Mouse (Mus musculus): ENCODE measurements at regions not wholly inside any gene's neighbourhood (a gene's known extent, or its start where the extent isn't known, plus 50 kb on each side); places are given as distances from the start of the nearest gene placed in this dataset.
A peak's percentile ranks its signal among the peaks of the same experiment; 100 is the strongest.
"Not testable (repeated sequence)": the region's sequence is repeated elsewhere in the genome, so short reads cannot be mapped to it uniquely, and the experiment has no call there.

DNA sequence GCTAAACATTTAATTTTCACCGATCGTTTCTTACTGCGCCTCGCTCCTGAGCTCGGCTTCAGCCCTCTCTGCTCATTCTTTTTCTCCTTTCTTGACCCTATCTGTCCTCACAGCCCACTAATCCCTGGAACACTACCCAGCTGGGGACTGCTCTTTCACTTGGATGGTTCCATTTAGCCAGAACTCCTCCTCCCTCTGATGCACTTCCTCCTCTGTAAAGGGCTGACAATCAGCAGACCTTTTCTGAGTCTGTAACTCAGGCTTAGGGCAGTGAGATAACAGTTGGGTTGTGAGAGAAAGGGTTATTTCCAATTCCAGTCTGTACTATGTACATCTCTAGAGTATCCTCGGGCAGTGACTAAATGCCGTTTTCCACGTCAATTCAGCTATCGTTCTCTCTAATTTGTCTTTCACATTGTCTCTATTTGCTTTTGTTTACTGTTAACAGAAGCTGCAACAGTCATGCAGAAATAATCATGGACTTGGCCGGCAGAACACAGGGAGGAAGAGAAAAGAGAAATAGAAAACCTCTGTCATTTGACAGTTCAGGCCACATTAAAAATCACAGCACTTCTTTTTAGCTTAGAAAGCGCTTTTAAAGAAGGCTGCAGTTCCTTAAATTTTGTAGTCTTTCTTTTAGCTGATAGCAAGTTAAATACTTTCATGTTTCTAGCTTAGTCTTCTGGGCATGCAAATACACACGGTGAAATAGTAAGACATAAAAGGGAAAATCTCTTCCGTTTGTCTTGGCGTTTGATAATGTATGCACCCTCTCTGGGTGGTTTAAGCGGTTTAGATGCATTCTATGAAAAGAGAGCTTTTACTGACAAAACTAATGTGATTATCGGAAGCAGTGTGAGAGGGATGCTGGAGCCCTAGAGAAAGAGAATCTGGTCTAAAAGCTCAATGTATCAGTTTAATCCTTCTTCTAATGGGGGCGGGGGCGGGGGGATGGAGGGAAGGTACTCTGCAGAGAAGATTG, 94.7 kb upstream of the Fam181b start:
- peak overlapping the region; percentile 66 for H3K27ac ChIP-seq (ENCODE audit: low read length)
- no peaks in the 10 kb centered on the region for H3K36me3 ChIP-seq (ENCODE audit: control insufficient read depth, insufficient read depth, low read length)
- no peaks in the 10 kb centered on the region for H3K9me3 ChIP-seq (replicated peaks; ENCODE audit: control insufficient read depth, low read length, poor library complexity, severe bottlenecking)
- H3K4me3 ChIP-seq (ENCODE audit: low read depth, low read length) = peak overlapping the region; percentile 26
- ATAC-seq = peak; percentile 93
- no peaks in the 10 kb centered on the region for H3K27me3 ChIP-seq (ENCODE audit: control insufficient read depth, insufficient read depth, low read depth, low read length)
- H3K4me1 ChIP-seq (ENCODE audit: control insufficient read depth, insufficient read depth, low read length) = peaks cover 6% of the 10 kb centered on the region; the same call in 1 of the 2 replicates
- WGBS = 5% methylated on average over 18 of the region's 18 CpGs
- H3K4me2 ChIP-seq (ENCODE audit: low read length) = peak overlapping the region; percentile 54
- peak overlapping the region; percentile 42; the same call in 1 of the 2 replicates for H3K9ac ChIP-seq (ENCODE audit: low read depth, low read length)

DNA sequence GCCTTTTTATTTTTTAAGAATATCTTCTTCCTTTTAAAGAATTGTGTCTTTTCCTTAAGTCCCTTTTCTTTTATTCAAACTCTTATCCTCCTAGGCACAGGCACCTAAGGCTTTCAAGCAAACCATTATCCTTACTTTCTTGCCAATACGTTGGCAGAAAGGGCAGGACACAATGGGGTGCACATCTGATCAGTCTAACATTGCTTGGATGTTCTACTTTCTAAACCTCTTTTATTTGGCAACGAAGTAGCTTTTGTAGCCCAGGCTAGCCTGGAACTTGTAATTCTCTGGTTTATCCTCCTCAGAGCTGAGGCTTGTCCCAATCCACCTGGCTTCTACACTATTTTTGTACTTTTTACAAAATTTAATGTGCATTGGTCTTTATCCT, 94.0 kb upstream of the Fam181b start:
- Histone ChIP-seq H3K4me1 (ENCODE audit: control insufficient read depth, insufficient read depth, low read length) (peaks cover 6% of the 10 kb centered on the region; the same call in 1 of the 2 replicates), H3K27me3 (ENCODE audit: control insufficient read depth, insufficient read depth, low read depth, low read length) (no peaks in the 10 kb centered on the region), H3K9ac (ENCODE audit: low read depth, low read length) (no peak overlapping the region), H3K9me3 (replicated peaks; ENCODE audit: control insufficient read depth, low read length, poor library complexity, severe bottlenecking) (no peaks in the 10 kb centered on the region), H3K4me3 (ENCODE audit: low read depth, low read length) (no peak overlapping the region), H3K4me2 (ENCODE audit: low read length) (peak overlapping the region; percentile 54; the same call in 1 of the 2 replicates), H3K36me3 (ENCODE audit: control insufficient read depth, insufficient read depth, low read length) (no peaks in the 10 kb centered on the region), H3K27ac (ENCODE audit: low read length) (peak overlapping the region; percentile 66)
- ATAC-seq = 0 out of 2 replicates have a peak, but pooled peaks have one; percentile 25
- 9% methylated on average over 2 of the region's 2 CpGs for WGBS

GRCm38 (mm10) chr7:92998886-92999285, 80.8 kb upstream of the Fam181b start:
- no peaks in the 10 kb centered on the region for H3K9me3 ChIP-seq (replicated peaks; ENCODE audit: control insufficient read depth, low read length, poor library complexity, severe bottlenecking)
- no peaks in the 10 kb centered on the region for H3K4me1 ChIP-seq (ENCODE audit: control insufficient read depth, insufficient read depth, low read length)
- no peak overlapping the region for H3K4me3 ChIP-seq (ENCODE audit: low read depth, low read length)
- no peaks in the 10 kb centered on the region for H3K36me3 ChIP-seq (ENCODE audit: control insufficient read depth, insufficient read depth, low read length)
- no peak for ATAC-seq
- H3K4me2 ChIP-seq (ENCODE audit: low read length) = no peak overlapping the region
- H3K27ac ChIP-seq (ENCODE audit: low read length) = no peak overlapping the region
- H3K27me3 ChIP-seq (ENCODE audit: control insufficient read depth, insufficient read depth, low read depth, low read length) = no peaks in the 10 kb centered on the region
- H3K9ac ChIP-seq (ENCODE audit: low read depth, low read length) = no peak overlapping the region
- WGBS = 83% methylated on average over 3 of the region's 3 CpGs

GRCm38 (mm10) chr7:93006694-93007231, 72.9 kb upstream of the Fam181b start:
- peak; percentile 68 for ATAC-seq
- 20% methylated on average over 5 of the region's 5 CpGs for WGBS
- not testable (repeated sequence) for H3K4me2 ChIP-seq (ENCODE audit: low read length); H3K27ac ChIP-seq (ENCODE audit: low read length); H3K27me3 ChIP-seq (ENCODE audit: control insufficient read depth, insufficient read depth, low read depth, low read length); H3K4me1 ChIP-seq (ENCODE audit: control insufficient read depth, insufficient read depth, low read length); H3K9me3 ChIP-seq (replicated peaks; ENCODE audit: control insufficient read depth, low read length, poor library complexity, severe bottlenecking); H3K36me3 ChIP-seq (ENCODE audit: control insufficient read depth, insufficient read depth, low read length); H3K9ac ChIP-seq (ENCODE audit: low read depth, low read length); H3K4me3 ChIP-seq (ENCODE audit: low read depth, low read length)

GRCm38 (mm10) chr7:93007721-93008120, 71.9 kb upstream of the Fam181b start:
- Histone ChIP-seq H3K4me3 (ENCODE audit: low read depth, low read length) (no peak overlapping the region), H3K27me3 (ENCODE audit: control insufficient read depth, insufficient read depth, low read depth, low read length) (no peaks in the 10 kb centered on the region), H3K4me1 (ENCODE audit: control insufficient read depth, insufficient read depth, low read length) (no peaks in the 10 kb centered on the region), H3K4me2 (ENCODE audit: low read length) (no peak overlapping the region), H3K9me3 (replicated peaks; ENCODE audit: control insufficient read depth, low read length, poor library complexity, severe bottlenecking) (no peaks in the 10 kb centered on the region), H3K27ac (ENCODE audit: low read length) (no peak overlapping the region), H3K9ac (ENCODE audit: low read depth, low read length) (no peak overlapping the region), H3K36me3 (ENCODE audit: control insufficient read depth, insufficient read depth, low read length) (no peaks in the 10 kb centered on the region)
- 33% methylated on average over 4 of the region's 4 CpGs for WGBS
- ATAC-seq = no peak

DNA sequence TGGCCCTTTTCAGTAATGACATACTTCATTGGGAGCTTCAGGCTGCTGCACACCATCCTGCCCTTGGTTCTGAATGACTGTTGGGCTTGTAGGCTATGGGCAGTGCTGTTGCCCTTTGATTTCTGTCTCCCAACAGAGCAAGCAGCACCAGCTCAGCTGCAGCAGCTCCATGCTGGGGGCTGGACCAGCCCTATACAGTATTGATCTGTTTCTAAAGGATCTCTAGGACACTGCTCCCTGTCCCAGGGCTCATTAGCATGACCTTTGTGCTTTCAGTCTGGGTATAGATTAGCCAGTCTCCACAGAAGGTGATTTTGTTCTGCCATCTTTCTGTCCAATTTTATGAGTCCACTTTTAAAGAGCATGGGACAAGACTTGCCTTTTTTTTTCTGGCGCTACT, 60.3 kb upstream of the Fam181b start:
- Histone ChIP-seq H3K9me3 (replicated peaks; ENCODE audit: control insufficient read depth, low read length, poor library complexity, severe bottlenecking) (no peaks in the 10 kb centered on the region), H3K27me3 (ENCODE audit: control insufficient read depth, insufficient read depth, low read depth, low read length) (no peaks in the 10 kb centered on the region), H3K4me3 (ENCODE audit: low read depth, low read length) (no peak overlapping the region), H3K36me3 (ENCODE audit: control insufficient read depth, insufficient read depth, low read length) (no peaks in the 10 kb centered on the region), H3K4me1 (ENCODE audit: control insufficient read depth, insufficient read depth, low read length) (no peaks in the 10 kb centered on the region), H3K9ac (ENCODE audit: low read depth, low read length) (no peak overlapping the region), H3K27ac (ENCODE audit: low read length) (no peak overlapping the region), H3K4me2 (ENCODE audit: low read length) (no peak overlapping the region)
- ATAC-seq = no peak
- 95% methylated on average over 1 of the region's 1 CpGs for WGBS

GRCm38 (mm10) chr7:93023489-93024130, 56.1 kb upstream of the Fam181b start:
- Histone ChIP-seq H3K27me3 (ENCODE audit: control insufficient read depth, insufficient read depth, low read depth, low read length) (peaks cover 5% of the 10 kb centered on the region; the same call in 1 of the 2 replicates), H3K4me3 (ENCODE audit: low read depth, low read length) (no peak overlapping the region), H3K4me1 (ENCODE audit: control insufficient read depth, insufficient read depth, low read length) (no peaks in the 10 kb centered on the region), H3K36me3 (ENCODE audit: control insufficient read depth, insufficient read depth, low read length) (no peaks in the 10 kb centered on the region), H3K4me2 (ENCODE audit: low read length) (no peak overlapping the region), H3K27ac (ENCODE audit: low read length) (no peak overlapping the region), H3K9ac (ENCODE audit: low read depth, low read length) (no peak overlapping the region), H3K9me3 (replicated peaks; ENCODE audit: control insufficient read depth, low read length, poor library complexity, severe bottlenecking) (no peaks in the 10 kb centered on the region)
- ATAC-seq = no peak
- 10% methylated on average over 5 of the region's 5 CpGs for WGBS

- no peak overlapping the region for H3K4me3 ChIP-seq (ENCODE audit: low read depth, low read length)
- H3K9ac ChIP-seq (ENCODE audit: low read depth, low read length) = no peak overlapping the region
- H3K27ac ChIP-seq (ENCODE audit: low read length) = no peak overlapping the region
- H3K4me2 ChIP-seq (ENCODE audit: low read length) = no peak overlapping the region
- H3K36me3 ChIP-seq (ENCODE audit: control insufficient read depth, insufficient read depth, low read length) = no peaks in the 10 kb centered on the region
- no peaks in the 10 kb centered on the region for H3K4me1 ChIP-seq (ENCODE audit: control insufficient read depth, insufficient read depth, low read length)
- WGBS = 38% methylated on average over 4 of the region's 4 CpGs
- peaks cover under 1% of the 10 kb centered on the region; the same call in 1 of the 2 replicates for H3K9me3 ChIP-seq (replicated peaks; ENCODE audit: control insufficient read depth, low read length, poor library complexity, severe bottlenecking)
- peaks cover 5% of the 10 kb centered on the region; the same call in 1 of the 2 replicates for H3K27me3 ChIP-seq (ENCODE audit: control insufficient read depth, insufficient read depth, low read depth, low read length)
- no peak for ATAC-seq
Measured at GRCm38 (mm10) chr7:93026231-93026630, 53.4 kb upstream of the Fam181b start.

Measured in midbrain, embryonic 16.5 days (tissue).